Comparison of ENCODE assay signal across 25 mouse cellular contexts in genomic region chr14:74684298-74684978, GRCm38 (mm10).
"Had no signal": no experiment of that assay in that cellular context is flagged by ENCODE, and none has a peak within 500 bp of the region (broad histone marks: within the 10 kb centered on the region; RNA-seq: fewer than 3 reads in every experiment).

No protein-coding gene starts in this region.

- H3K27me3 ChIP-seq: hindbrain, embryonic 12.5 days; kidney, embryonic 15.5 days; limb, embryonic 13.5 days; limb, embryonic 15.5 days had no signal

- DNase-seq: gastrocnemius, postnatal 10 days; gastrocnemius, postnatal 25 days; heart, adult 18-20 months; heart, postnatal 10 days; heart, postnatal 4 days; kidney, adult 11 months; kidney, adult 2 months; kidney, adult 9 months; kidney, postnatal 14 days; kidney, postnatal 36 days; layer of hippocampus, adult 9-11 months; layer of hippocampus, postnatal 36 days; left cerebral cortex, postnatal 4 days had no signal

- H3K4me3 ChIP-seq: heart, embryonic 10.5 days; heart, embryonic 12.5 days; hindbrain, embryonic 10.5 days; hindbrain, embryonic 12.5 days; kidney, embryonic 15.5 days; limb, embryonic 13.5 days; limb, embryonic 15.5 days had no signal

- H3K27ac ChIP-seq: heart, embryonic 10.5 days; hindbrain, embryonic 10.5 days; hindbrain, embryonic 12.5 days; hindbrain, embryonic 14.5 days; kidney, embryonic 15.5 days; kidney, postnatal 0 days; limb, embryonic 13.5 days; limb, embryonic 15.5 days had no signal

- ATAC-seq: hindbrain, embryonic 16.5 days; inflammation-experienced regulatory T-cells, adult 6 months; intestine, embryonic 16.5 days had no signal

- H3K36me3 ChIP-seq: heart, embryonic 10.5 days; heart, embryonic 12.5 days; hindbrain, embryonic 10.5 days; hindbrain, embryonic 12.5 days; kidney, embryonic 15.5 days; limb, embryonic 13.5 days; limb, embryonic 15.5 days had no signal

- H3K4me1 ChIP-seq: heart, embryonic 10.5 days; heart, embryonic 12.5 days; hindbrain, embryonic 10.5 days; hindbrain, embryonic 12.5 days; kidney, embryonic 15.5 days; limb, embryonic 13.5 days; limb, embryonic 15.5 days had no signal

- H3K4me2 ChIP-seq: heart, embryonic 12.5 days; hindbrain, embryonic 12.5 days; hindbrain, embryonic 14.5 days; kidney, embryonic 15.5 days; limb, embryonic 13.5 days; limb, embryonic 15.5 days had no signal

- H3K9me3 ChIP-seq: heart, embryonic 10.5 days; heart, embryonic 12.5 days; hindbrain, embryonic 10.5 days; hindbrain, embryonic 12.5 days; kidney, embryonic 15.5 days; limb, embryonic 13.5 days; limb, embryonic 15.5 days had no signal

- H3K9ac ChIP-seq: heart, embryonic 12.5 days; hindbrain, embryonic 12.5 days; hindbrain, embryonic 14.5 days; kidney, embryonic 15.5 days; limb, embryonic 13.5 days; limb, embryonic 15.5 days had no signal
